Mouse (Mus musculus): Measurements from ENCODE around the gene Fchsd2.
A peak's percentile ranks its signal among the peaks of the same experiment; 100 is the strongest.

The Fchsd2 gene

DNA sequence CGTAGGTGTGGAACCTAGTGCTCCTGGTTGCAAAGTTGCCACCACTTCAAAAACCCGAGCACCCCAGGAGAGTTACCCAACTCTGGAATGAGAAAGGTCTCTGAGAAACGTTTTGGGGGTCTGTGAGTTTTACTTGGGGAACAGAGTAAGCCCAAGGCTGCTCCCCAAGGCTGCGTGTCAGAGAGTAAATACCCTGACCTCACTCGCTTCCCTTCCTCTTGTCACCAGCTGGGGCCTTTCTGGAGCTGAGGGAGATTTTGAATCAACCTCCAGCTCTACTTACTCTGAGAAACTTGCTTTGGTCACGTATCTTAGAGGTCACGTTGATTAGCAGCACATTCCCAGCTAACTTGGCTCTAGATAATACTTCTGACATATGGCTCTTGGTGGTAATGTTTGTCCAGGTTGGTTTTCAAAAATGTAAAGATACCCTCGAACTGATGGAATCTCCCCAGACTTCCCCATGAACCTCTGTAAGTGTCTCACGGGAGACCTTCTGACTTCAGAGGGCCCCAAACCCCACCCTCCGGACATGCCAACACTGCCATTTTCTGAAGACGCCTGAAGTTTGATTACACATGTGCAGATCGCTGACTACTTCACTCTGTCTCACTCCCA lies 20.4 kb upstream of the Fchsd2 start:
- DNase-seq = no peak

DNA sequence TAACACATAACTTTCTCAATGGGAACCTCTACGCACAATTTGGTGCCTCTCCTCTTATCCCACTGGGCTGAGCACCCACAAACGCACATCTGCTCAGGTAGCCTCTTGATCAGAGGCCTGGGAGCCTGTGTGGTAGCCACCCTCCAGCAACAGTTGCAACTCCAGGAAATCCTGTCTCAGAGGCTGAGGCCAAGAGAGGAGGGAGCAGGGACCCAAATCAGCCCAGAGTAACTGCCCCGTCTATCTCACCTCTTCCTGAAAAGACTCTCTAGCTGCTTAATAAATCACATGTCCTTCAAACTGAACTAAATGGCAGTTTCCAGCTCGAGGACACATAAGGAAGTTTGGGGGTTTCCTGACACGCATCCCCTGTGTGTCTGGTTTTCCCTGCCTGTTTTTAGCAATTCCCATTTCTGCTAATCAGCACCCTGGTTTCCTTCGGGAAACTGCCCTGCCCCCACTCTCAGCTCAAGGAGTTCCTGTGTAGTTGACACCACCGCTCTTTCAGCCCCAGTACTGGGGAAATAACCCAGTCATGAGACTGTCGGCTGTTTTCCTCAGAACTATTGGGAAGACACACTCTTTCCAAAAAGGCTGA lies 18.4 kb upstream of the Fchsd2 start:
- no peak for DNase-seq

DNA sequence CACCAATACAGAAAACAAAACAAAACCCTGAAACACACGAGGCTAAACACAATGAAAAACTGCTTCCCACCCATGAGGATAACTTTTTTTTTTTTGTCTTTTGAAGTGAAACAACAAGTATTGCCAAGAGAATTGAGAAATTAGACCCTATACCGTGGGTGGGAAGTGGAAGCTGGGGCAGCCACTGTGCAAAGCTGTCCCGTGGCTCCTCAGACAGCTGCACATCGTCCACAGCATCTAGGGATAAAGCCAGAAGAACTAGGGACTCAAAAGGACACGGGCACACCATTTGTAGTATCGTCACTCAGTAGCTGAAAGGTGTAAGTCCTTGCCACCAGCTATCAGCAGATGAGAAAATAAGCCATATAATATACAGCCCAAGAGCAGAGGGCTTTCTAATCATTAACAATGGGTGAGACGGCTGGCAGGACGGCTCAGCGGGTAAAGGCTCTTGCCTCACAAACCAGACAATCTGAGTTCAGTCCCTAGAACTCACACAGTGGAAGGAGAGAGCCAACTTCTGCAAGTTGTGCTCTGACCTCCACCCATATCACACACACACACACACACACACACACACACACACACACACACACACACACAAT lies 9.0 kb upstream of the Fchsd2 start:
- peak; percentile 18 to 60 for DNase-seq

DNA sequence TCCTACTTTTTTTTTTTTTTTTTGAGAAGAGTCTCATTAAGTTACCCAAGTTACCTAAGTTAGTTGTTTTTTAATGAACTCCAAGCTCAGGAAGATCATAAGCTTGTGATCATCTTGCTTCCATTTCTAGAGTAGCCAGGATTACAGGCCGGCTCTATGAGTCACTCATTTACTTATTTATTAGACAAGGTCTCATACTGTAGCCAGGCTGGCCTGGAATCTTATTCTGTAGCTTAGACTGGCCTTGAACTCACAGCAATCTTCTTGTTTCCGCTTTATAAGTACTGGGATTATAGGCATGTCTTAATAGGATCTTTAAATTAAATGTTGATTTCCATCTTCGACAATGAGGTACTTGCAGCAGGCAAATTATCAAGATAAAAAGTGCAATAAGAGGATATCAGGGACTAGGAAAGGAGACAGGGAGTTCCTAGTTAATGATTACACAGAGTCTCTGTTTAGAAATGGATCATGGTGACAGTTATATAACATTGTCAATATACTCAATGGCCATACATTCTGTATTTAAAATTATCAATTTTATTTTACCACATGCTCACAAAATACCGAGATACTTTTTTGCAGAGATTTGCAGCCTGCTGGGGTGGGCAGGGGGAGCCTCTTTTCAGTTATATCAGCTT lies 7.7 kb upstream of the Fchsd2 start:
- no peak for DNase-seq

DNA sequence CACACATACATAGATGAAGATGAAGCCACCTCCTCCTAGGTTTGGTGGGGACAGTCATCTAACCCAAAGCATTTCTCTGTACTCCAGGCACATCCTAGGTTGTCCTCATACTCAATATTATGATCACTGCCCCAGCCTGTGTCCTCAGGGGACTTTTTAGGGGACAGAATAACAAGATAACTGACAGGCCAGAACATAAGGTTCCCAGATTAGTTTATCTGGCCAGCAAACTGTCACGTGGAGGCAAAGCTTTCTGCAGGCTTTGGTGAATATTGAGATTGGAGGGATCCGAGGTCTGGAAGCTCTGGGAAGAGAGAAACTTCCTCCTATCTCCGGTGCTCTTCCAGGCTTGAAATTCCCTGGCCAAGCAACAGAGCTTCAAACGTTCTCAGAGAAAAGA lies 6.9 kb upstream of the Fchsd2 start:
- no peak for DNase-seq

DNA sequence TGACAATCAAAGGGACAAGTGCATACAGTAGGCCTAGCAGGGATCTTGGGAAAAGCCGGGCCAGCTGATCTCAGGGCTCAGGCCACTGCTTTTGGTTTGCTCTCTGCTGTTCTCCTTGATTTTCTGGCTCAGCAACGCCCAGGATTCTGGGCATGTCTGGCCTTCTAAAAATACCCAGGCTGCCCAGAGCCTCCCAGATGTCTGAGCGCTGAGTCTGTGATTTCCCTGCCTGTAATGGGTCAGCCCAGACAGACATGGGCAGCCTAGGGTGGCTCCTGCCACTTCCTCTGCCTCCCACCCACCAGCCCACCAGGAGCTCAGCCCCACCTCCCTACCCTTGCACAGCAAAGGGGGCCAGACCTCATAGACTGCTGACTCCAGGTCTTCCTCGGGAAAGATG lies 4.0 kb upstream of the Fchsd2 start:
- DNase-seq = peak; percentile 37 to 51

DNA sequence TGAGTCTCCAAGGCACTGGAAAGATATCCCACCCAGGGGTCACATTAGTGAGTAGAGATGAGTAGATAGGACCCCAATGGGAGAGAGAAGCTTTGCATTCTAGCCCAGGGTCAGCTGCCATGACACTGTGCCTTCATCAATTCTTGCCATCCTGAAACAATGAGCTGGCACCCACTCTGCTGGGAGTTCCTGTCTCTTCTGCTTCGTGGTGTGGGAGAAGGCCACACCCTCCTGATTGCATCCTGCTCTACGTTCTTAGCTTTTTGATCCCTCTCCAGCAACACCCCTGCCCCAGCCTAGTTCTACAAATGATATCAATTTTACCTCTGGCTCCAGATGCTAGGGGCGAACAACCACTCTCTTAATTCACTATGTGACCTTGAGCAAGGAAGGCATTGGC lies 3.4 kb upstream of the Fchsd2 start:
- peak; percentile 49 to 71 for DNase-seq

DNA sequence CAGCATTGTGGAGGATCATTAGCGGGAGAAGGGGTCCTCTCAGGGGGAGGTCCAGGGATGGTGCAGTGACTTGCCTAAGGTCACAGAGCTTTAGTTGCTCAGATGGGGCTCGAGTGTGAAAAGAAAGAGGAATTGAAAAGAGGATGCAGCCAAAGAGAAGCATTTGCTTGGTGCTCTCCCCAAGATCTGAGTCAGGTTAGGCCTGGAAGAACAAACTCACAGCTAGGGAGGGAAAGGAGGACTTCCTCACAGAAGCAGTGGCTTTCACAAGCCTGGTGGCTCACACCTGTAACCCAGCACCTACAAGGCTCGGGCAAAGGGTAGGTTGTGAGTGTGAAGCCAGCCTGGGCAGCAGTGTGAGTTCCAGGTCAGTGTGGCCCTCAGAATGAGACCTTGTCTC lies 568 bp downstream of the Fchsd2 start:
- peak in 1 of 2 experiments; percentile 14 for DNase-seq

DNA sequence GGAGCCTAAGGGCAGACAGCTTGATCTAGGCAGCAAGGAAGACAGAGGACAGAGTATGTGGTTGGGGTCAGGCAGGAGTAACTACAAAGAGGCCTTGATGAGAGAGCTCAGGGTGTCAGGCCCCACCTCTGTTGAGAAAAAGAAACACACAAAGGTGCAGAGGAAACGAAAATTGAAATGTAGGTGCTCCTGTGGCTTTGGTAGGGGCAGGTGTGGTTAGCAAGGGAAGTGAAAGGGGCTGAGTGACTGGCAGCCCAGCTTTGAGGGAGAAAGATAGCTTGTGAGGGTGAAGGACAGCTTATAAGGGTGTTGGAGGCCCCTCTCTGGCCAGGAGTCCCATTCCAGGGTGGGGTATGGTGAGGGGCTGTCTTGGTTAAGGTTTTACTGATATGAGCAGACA lies 2.1 kb downstream of the Fchsd2 start:
- DNase-seq = peak in 1 of 2 experiments; percentile 19

DNA sequence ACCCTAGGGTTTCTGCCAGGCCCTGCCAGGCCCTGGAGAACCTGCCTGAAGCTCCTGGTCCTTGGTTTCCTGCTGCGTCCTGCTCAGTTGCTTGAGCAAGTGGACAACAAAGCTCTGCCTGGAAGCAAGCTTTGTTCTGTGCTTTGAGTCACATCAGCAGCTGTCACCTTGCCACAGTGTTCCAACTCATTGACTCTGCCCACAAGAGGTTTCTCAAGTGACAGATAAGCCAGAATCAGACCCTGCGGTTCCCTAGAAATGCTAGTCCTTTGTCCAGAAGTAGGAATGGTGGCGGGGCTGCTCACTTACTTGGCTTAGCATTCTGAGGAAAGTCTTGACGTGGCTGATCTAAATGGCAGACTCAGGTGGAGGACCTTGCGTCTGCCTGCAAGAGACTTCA lies 2.9 kb downstream of the Fchsd2 start:
- peak; percentile 20 to 24 for DNase-seq

DNA sequence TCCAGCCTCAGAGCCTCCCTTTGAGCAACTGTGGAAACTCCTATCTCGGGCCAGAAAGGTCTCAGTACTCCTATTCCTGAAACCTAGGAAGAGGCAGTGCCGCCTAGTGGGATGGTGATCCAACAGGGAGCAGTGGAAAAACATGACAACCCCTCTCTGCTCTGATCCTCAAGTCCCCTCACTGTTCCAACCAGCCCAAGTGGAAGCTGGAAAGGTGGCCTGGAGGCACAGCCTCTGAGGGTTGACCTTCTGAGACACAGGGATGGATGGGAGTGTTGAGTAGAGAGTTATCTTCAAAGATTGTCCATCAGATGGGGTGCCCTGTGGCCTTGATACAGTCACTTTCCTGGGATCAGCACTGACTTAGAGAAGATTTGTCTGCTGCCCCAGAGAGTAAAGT lies 3.9 kb downstream of the Fchsd2 start:
- DNase-seq = peak in 1 of 2 experiments; percentile 10

DNA sequence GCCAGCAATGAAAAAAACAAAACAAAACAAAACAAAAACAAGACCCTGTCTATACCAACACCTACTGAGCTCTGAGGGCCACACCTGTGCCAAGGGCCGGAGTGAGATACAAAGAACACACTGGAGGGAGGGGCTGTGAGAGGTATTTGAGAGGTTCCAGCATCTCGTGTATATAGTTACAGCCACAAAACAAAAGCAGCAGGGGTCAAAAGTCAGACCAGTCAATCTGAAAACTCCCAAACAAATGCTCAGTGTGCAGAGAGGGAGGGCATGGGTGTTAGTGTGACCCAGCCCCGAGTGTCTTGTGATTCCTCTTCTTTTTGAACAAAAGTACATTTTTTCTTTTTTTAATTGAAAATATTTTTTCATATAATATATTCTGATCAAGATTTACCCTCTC lies 4.4 kb downstream of the Fchsd2 start:
- no peak for DNase-seq

DNA sequence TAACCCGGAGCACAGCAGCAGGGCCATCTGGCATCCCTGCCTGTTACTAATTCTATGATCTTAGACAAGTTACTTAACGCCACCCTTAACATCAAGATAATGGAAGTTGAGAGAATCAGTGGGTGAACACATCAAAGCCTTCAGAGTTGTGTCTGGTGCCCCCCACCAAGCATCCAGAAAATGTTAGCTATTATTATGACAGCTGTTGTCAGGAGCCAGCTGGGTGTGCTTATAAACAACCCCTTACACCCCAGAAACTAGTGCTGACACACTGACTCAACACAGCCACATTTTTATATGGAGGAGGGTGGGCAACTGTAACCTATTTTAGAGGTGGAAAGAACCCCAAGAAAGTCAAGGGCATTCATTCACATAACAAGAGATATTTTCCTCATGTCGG lies 7.3 kb downstream of the Fchsd2 start:
- no peak for DNase-seq

DNA sequence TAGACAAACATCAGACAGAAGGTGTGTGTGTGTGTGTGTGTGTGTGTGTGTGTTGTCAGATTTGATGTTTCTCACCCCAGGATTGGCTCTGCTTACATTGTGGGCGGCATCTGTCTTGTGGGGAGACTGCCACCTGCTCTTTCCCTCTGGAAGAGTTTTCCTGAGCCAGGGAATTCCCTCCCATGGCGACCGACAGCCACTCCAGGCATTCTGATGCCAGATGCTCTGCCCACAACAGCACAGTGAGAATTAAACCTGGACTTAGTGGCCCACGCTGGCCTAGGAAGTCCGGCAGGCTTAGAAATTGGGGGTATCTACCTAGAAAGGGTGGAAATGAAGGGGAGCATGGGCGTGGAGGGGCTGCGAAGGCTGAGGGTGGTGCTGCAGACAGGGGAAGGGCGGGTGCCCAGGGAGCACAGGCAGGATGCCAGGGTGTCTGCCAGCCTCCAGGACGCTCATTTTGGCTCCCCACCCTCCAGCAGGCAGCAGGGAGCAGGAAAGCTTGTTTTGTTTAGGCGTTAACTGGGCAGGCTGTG lies 8.6 kb downstream of the Fchsd2 start:
- peak; percentile 74 to 88 for DNase-seq

DNA sequence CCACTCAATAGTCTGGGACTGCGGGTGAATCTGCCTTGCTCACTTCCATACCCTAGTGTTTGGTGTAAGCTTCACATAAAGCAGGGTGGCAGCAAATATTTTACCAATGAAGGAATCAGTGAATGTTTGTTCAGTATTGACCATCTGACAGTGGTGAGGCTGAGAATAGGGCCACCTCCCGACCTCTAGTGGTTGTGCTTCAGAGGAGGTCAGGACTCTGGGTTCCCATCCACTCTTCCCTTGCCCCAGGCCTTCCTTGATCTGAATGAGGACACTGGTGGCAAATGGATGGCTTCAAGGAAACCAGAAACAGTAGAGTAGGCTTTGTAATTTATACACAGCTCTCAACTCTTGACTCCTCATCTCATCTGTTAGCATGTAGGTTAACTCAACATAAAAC lies 14.0 kb downstream of the Fchsd2 start:
- DNase-seq = no peak

DNA sequence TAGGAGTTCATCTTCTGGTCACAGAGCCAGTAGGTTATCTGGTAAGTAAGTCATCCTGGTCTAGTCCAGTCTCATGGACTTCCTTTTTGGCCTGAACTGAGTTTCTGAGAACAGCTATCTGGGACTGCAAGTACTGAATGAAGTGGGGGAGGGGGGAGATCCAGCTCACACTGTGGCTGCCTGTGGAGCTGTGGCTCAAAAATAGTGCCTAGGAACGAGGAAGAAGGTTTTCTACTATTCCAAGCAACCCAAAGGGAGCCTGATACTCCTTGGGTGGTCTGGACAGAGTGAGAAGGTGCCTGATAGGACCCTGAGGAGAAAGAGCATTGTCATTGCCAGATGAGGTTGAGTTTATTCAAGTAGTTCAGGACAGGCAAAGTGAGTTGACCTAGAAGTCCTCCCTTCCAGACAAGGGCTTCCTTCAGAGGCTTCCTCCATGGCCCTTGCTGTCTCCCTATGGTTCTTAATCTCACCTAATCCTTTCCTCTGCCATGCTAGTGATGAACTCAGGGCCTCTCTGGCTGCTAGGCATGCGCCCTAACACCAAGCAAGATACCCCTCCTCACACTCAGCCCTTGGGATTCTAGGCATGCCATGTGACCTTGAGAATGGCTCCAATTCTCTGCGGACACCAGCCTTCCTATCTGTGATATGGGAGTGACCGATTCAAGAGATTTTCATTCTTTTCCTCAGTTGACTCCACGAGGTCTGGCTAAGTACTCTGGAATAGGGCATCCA lies 14.6 kb downstream of the Fchsd2 start:
- no peak for DNase-seq

DNA sequence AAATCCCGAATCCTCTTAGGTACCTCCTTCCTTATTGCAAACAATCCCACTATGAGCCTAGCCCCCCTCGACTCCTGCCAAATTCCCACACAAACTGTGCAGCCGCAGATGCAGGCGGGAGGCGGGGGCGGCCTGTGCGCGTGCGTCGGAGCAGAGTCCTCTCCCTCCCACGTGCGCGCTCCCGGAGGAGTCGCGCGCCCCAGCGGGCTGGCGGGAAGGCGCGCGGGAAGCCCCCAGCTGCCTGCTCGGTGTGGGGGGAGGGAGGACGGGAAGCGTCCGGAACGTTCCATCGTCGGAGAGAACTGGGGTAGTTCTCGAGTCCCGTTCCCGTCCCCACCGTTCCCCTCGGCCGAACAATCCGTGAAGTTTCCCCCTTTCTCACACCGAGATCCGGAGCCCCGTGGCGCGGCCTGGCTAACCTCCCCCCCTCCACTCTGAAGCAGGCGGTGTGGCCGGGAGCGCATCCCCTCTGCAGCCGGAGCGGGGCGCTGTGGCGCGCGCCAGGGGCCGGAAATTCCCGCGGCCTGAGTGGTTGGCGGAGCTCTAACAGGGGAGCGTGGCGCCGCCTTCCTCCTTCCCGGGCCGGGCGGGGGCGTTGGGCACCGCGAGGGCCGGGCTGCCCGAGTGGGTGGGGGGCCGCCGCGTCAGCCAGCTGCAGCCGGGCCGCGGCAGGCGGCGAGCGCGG lies 15.4 kb downstream of the Fchsd2 start:
- DNase-seq = peak; percentile 99

DNA sequence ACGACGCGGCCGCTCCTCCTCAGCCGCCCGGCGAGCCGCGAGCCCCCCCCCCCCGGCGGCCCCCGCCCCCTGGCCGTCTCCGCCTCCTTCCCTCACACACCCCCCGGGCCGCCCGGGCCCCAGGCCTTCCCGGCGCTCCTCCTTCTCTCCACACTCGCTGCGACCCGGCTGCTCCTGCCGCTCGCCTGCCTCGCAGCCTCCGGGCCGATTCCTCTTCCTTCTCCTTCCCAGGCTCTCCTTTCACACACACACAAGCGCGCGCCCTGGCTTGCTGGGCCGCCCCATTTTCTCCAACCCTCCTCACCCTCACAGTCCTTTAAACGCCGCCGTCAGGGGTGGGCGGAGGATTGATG lies 16.0 kb downstream of the Fchsd2 start:
- DNase-seq = no peak

DNA sequence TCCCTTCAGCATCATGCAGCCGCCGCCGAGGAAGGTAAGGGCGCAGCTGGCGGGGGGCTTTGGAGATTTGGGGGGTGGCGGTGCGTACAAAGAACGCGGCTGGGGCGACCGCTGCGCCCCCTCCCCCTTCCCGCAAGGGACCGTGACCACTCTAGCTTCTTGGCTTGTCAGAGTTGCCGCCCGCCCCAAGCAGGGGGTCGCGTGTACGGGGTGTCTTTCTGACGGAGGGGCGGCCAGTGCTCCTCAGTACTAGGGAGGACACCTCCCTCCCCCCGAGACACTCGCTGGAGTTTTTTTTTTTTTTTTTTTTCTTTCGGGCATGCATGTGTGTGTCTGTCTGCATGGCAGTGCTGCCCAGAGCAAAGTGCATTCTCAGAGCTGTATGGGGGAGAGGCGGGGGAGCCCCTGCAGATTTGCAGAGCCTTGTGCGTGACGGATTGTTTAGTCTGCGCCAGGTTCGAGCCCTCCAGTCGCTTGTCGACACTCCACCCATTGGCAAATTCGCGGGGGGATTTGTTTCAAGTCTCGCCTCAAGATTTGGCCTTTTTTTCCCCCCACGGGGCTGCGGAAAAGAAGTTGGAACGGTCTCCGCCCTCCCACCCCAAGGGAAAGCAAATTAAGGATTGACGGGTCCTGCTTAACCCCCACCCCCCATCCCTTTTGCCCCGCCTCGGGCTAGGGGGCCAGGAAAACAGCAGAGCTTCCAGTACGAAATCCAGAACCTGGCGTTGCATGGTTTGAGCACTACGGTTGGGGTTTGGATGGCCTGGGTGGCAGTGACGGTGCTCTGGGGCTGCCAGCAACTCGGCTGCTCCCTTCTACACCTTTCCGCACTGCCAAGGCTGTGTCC lies 16.6 kb downstream of the Fchsd2 start:
- DNase-seq = peak; percentile 49 to 62

DNA sequence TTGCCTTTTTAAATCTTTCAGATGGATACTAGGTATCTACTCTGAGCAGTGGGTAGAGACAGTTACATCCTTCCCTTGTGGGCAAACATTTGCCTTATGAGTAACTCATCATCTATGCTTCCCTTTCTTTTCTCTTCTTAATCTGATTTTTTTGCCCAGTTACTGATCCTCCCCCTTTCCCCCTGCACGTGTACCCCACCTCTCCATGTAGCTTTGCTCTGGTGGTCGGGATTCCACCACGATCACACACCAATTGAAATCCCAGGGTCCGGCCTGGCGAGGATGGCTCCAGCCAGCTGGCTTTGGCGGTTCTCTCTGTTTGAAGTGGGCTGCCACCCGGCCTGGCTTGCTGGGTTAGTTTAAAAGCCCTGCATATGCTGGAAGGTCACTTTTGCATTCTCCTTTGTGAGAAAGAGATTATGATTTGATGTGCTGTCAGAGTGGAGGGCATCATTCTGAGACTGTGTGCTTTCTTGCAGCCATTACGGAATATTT lies 17.2 kb downstream of the Fchsd2 start:
- DNase-seq = peak in 1 of 2 experiments; percentile 23

DNA sequence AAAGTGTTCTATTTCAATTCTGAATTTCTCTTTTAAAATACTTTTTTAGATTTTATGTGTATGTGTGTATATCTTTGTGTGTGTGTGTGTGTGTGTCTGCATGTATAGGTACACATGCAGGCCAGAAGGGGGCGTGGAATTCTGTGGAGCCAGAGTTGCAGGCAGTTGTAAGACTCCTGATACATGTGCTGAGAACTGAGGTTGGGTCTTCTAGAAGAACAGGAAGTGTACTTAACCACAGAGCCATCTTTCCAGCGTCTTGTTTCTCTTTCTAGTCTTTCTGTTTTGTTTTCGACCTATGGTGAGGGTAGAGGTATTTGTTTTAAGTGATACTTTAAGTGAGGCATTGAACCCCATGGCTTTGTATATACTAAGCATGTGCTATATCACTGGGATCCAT lies 20.7 kb downstream of the Fchsd2 start:
- no peak for DNase-seq

Measured in lung, postnatal 4 days (tissue).